17 mouse cellular contexts compared by ENCODE assay signal in the genomic region with DNA sequence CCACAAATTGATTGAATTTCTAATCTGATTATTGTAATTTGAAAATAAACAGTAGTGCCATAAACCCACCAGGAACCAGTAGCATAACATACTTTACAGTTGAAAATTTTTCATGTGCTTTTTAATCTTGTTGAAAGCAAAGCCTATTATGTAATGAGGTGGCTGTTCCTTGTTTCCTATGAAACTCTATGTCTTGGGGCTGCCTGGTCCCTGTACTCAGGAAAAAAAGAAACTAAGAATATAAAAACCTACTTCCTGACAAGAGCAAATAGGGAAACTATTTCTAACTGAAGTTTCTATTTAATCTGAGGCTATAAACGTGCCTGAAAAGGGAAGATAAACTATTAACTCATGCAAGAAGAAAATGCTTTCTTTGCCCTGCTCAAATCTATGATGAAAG.
DNase-seq lines count a peak whose midpoint lies in the region; ATAC-seq lines count a peak whose summit lies in the region.
"Had no signal": no experiment of that assay in that cellular context is flagged by ENCODE, and none has a peak within 500 bp of the region (broad histone marks: within the 10 kb centered on the region; RNA-seq: fewer than 3 reads in every experiment).

No protein-coding gene starts in this region.

- intact Hi-C loops in heart, postnatal 10 days (cut with DNase I) = no loop called here

- ATAC-seq in granulocyte monocyte progenitor cell, adult 5-6 weeks (replicated peaks; ENCODE audit: poor library complexity, severe bottlenecking) = peak; percentile 96
- peak; percentile 90 for ATAC-seq in megakaryocyte progenitor cell, adult 5-6 weeks (replicated peaks; ENCODE audit: poor library complexity)
- no peak for ATAC-seq in CD4-positive, CD25-positive, alpha-beta regulatory T cell, adult 4 months
- ATAC-seq: forebrain, embryonic 13.5 days; forebrain, embryonic 15.5 days; forebrain, postnatal 0 days had no signal

- peak; percentile 15 for DNase-seq in 416B (ENCODE audit: low read depth)
- DNase-seq in brain, adult 2 months (ENCODE audit: low read depth, low spot score) = peak; percentile 1
- no peak for DNase-seq in heart, postnatal 10 days
- no peak for DNase-seq in layer of hippocampus, adult 8-10 months (ENCODE audit: low spot score in 2 of 2)
- DNase-seq: adrenal gland, adult 8-10 months; adrenal gland, postnatal 25 days; cerebellum, adult 18-20 months; cerebellum, adult 8-10 months; cerebellum, adult 9-11 months; cerebellum, postnatal 14 days; cerebellum, postnatal 36 days; forebrain, postnatal 0 days had no signal

Comparison
In these comparisons a context has a peak if more than half of its experiments do, and no peak if none do; other contexts are left out.
1. DNase-seq: peak in 416B (single experiment) and brain, adult 2 months (single experiment); none in heart, postnatal 10 days (0 of 2) and layer of hippocampus, adult 8-10 months (0 of 2).